Comparison of ENCODE assay signal across 9 mouse cellular contexts in genomic region chr9:40320405-40320804, GRCm38 (mm10). TPM values are rescaled to one million over a fixed set of nuclear protein-coding genes. Genes with fewer than 3 reads are reported as not detected.
A peak's percentile ranks its signal among the peaks of the same experiment; 100 is the strongest.
DNase-seq lines count a peak whose midpoint lies in the region; ATAC-seq and TF ChIP-seq lines count a peak whose summit lies in the region.
"Had no signal": no experiment of that assay in that cellular context is flagged by ENCODE, and none has a peak within 500 bp of the region (broad histone marks: within the 10 kb centered on the region; RNA-seq: fewer than 3 reads in every experiment).

No protein-coding gene starts in this region.

- TF ChIP-seq CTCF in left cerebral cortex, adult 2 months (IDR thresholded peaks at IDR 0.05): no peak; the same call in 1 of the 2 replicates

- no peak overlapping the region for H3K4me2 ChIP-seq in embryonic facial prominence, embryonic 12.5 days (replicated peaks)

- H3K9ac ChIP-seq in embryonic facial prominence, embryonic 12.5 days: no peak overlapping the region
- H3K9ac ChIP-seq: embryonic facial prominence, embryonic 15.5 days had no signal

- peak overlapping the region; percentile 84 for H3K27ac ChIP-seq in left cerebral cortex, adult 2 months
- H3K27ac ChIP-seq in embryonic facial prominence, embryonic 12.5 days: peak overlapping the region; percentile 57; the same call in 1 of the 2 replicates
- peak overlapping the region; percentile 96 for H3K27ac ChIP-seq in macrophage

- WGBS in embryonic facial prominence, embryonic 12.5 days: 82% methylated on average over 8 of the region's 8 CpGs
- 37% methylated on average over 8 of the region's 8 CpGs for WGBS in macrophage (ENCODE audit: missing documents)

- H3K79me2 ChIP-seq in macrophage (ENCODE audit: inconsistent target): peaks cover 69% of the 10 kb centered on the region

- intact Hi-C loops in left cerebral cortex, adult 2 months (cut with DNase I): no loop called here
- intact Hi-C loops in left cerebral cortex, postnatal 25 days (cut with DNase I): no loop called here

- peaks cover 18% of the 10 kb centered on the region for H3K4me1 ChIP-seq in embryonic facial prominence, embryonic 12.5 days

- no peaks in the 10 kb centered on the region for H3K36me3 ChIP-seq in embryonic facial prominence, embryonic 12.5 days
- peaks cover 24% of the 10 kb centered on the region for H3K36me3 ChIP-seq in macrophage (ENCODE audit: inconsistent target)
- H3K36me3 ChIP-seq: embryonic facial prominence, embryonic 15.5 days had no signal

- H3K9me3 ChIP-seq in embryonic facial prominence, embryonic 12.5 days: no peaks in the 10 kb centered on the region
- H3K9me3 ChIP-seq: embryonic facial prominence, embryonic 15.5 days had no signal

- peak; percentile 42 to 44 for DNase-seq in cerebellum, postnatal 14 days
- DNase-seq in cerebellum, postnatal 4 days (ENCODE audit: low spot score in 2 of 2): no peak
- no peak for DNase-seq in left cerebral cortex, adult 2 months (ENCODE audit: extremely low spot score in 1 of 2, low spot score in 2 of 2)
- DNase-seq in left cerebral cortex, adult 18-20 months (ENCODE audit: low spot score in 2 of 2): no peak
- DNase-seq in left cerebral cortex, postnatal 25 days (ENCODE audit: low spot score in 2 of 2): no peak
- DNase-seq in layer of hippocampus, postnatal 14 days (ENCODE audit: low spot score in 2 of 2): no peak

- ATAC-seq in embryonic facial prominence, embryonic 12.5 days (ENCODE audit: insufficient number of reproducible peaks, insufficient read depth, low FRiP score, low TSS enrichment): no peak

- no peaks in the 10 kb centered on the region for H3K27me3 ChIP-seq in embryonic facial prominence, embryonic 12.5 days
- H3K27me3 ChIP-seq: embryonic facial prominence, embryonic 15.5 days had no signal

- no peak overlapping the region; the same call in 1 of the 2 replicates for H3K4me3 ChIP-seq in left cerebral cortex, adult 2 months
- H3K4me3 ChIP-seq in embryonic facial prominence, embryonic 12.5 days: no peak overlapping the region
- peak overlapping the region; percentile 76 for H3K4me3 ChIP-seq in macrophage (ENCODE audit: inconsistent target)
- H3K4me3 ChIP-seq: embryonic facial prominence, embryonic 15.5 days had no signal

RNA-seq across cellular contexts. Expression of gene Scn3b, which starts 51.4 kb away (rescaled TPM):
- total RNA-seq in left cerebral cortex, adult 2 months (2021): 100 to 1,000 TPM; 110 to 116 TPM
- 100 to 1,000 TPM; 115 to 118 TPM for total RNA-seq in left cerebral cortex, adult 18-20 months (2021)
- polyA plus RNA-seq in embryonic facial prominence, embryonic 12.5 days (2016; fragmentation: Nextera tagmentation; extraction: Ambion mirVana): 4.3 and 4.7 TPM in 2 replicates
- 10 to 100 TPM in 1 of 26 experiments, 1 to 10 TPM in 21, under 1 TPM in 4; 0.55 to 10.7 (median 2.5) TPM for total RNA-seq in macrophage (2018; cell fraction: chromatin; rRNA removed)
- 1 to 10 TPM; 1.3 to 8.7 (median 3.2) TPM for total RNA-seq in macrophage (2018; cell fraction: cytosol; rRNA removed)
- total RNA-seq in macrophage (2018; cell fraction: nucleus; rRNA removed): 10 to 100 TPM in 2 of 26 experiments, 1 to 10 TPM in 23, under 1 TPM in 1; 0.92 to 16.0 (median 3.5) TPM
- 2.1 to 5.9 TPM (median 5.8 TPM) in 3 replicates for polyA plus RNA-seq in macrophage (2018)
- 100 to 1,000 TPM; 112 to 117 TPM for total RNA-seq in left cerebral cortex, postnatal 25 days (2021)
- 100 to 1,000 TPM; 230 to 234 TPM for total RNA-seq in layer of hippocampus, postnatal 14 days (2021)

Comparison
In these comparisons a context has a peak if more than half of its experiments do, and no peak if none do; other contexts are left out.
1. DNase-seq: peak in cerebellum, postnatal 14 days (2 of 2); none in cerebellum, postnatal 4 days (0 of 2), left cerebral cortex, adult 2 months (0 of 2), left cerebral cortex, adult 18-20 months (0 of 2), left cerebral cortex, postnatal 25 days (0 of 2) and layer of hippocampus, postnatal 14 days (0 of 2).
2. Peak in every context shown above with its lines, with median percentiles within 50 percentile points of each other: H3K27ac ChIP-seq.